Mouse (Mus musculus): ENCODE measurements around the gene Uxs1. TPM values are rescaled to one million over a fixed set of nuclear protein-coding genes. Genes with fewer than 3 reads are reported as not detected.

The Uxs1 gene
- polyA plus RNA-seq, 2 experiments, result 31.6 to 54.3 TPM

DNA sequence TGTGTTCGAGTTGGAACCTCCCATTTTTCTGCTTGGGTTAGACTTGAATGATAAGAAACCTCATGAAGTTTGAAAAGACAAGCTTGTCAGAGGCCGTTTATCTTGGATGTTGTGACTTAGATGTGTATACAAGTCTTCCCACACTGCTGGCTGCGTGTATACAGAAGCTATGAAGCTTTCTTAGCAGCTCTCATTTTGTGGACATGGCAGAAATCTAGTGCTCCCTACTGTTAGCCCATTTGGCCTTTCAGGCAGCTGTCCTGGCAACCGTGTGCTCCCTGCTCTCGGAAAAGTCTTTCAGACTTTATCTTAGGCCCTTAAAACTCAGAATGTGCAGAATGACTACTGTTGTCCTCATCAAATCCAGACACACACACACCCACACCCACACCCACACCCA is 31.4 kb upstream of the Uxs1 start:
- Histone ChIP-seq H3K9me3 (ENCODE audit: control insufficient read depth, low read length) (no peaks in the 10 kb centered on the region), H3K9ac (ENCODE audit: low read depth, low read length, severe bottlenecking) (no peak overlapping the region), H3K4me3 (replicated peaks; ENCODE audit: low read length) (no peak overlapping the region), H3K27ac (replicated peaks; ENCODE audit: low read depth, low read length) (no peak overlapping the region), H3K4me1 (ENCODE audit: control insufficient read depth, insufficient read depth, low read length) (no peaks in the 10 kb centered on the region), H3K36me3 (ENCODE audit: control insufficient read depth, insufficient read depth, low read length) (no peaks in the 10 kb centered on the region), H3K4me2 (replicated peaks; ENCODE audit: low read depth, low read length, severe bottlenecking) (no peak overlapping the region), H3K27me3 (ENCODE audit: control insufficient read depth, insufficient read depth, low read length) (no peaks in the 10 kb centered on the region)
- TF ChIP-seq POLR2A (IDR thresholded peaks at IDR 0.05; ENCODE audit: borderline replicate concordance, extremely low read depth, insufficient read depth, insufficient read length), result no peak
- no peak for ATAC-seq (ENCODE audit: low FRiP score, low read depth)
- 66% methylated on average over 5 of the region's 5 CpGs for WGBS
- no peak for DNase-seq (ENCODE audit: low spot score)

DNA sequence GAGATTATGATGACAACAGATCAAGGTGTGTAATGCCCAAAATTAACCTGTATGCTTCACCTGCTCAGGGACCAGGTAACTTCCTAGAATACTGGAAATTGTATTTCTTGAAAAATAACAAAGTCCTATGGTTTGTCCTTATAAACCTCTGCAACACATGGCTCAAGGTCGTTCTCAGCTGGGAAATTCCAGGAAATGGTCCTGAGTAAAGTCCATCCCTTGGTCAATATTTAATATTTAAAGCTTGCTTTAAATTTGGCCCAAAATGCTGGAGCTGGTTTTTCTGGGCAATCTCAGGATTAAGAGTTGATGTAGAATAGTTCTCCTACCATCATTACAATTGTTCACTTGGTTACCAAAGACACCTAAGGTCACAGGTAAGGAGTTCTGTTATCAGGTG is 30.1 kb upstream of the Uxs1 start:
- Histone ChIP-seq H3K4me1 (ENCODE audit: control insufficient read depth, insufficient read depth, low read length) (no peaks in the 10 kb centered on the region), H3K4me3 (replicated peaks; ENCODE audit: low read length) (no peak overlapping the region)

DNA sequence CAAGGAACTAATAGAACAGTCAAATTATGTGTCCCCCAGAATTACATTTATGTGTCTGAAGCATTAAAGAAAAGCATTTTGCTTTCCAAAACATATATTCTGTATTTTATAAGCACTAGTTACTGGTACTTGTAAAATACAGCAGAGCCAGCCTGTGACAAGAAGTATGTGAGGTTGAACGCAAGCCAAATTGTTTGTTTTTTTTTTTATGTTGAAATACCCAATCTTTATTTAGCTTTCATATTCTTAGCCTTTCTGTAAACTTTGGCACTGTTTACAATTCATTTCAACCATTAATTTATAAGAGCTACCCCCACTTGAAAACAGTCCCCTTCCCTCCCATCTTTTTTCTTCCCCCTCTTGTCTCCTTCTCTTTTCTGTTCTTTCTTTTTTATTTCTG is 28.0 kb upstream of the Uxs1 start:
- Histone ChIP-seq H3K27ac (replicated peaks; ENCODE audit: low read depth, low read length) (no peak overlapping the region), H3K36me3 (ENCODE audit: control insufficient read depth, insufficient read depth, low read length) (no peaks in the 10 kb centered on the region), H3K27me3 (ENCODE audit: control insufficient read depth, insufficient read depth, low read length) (no peaks in the 10 kb centered on the region), H3K9ac (ENCODE audit: low read depth, low read length, severe bottlenecking) (no peak overlapping the region), H3K4me2 (replicated peaks; ENCODE audit: low read depth, low read length, severe bottlenecking) (no peak overlapping the region), H3K4me3 (replicated peaks; ENCODE audit: low read length) (no peak overlapping the region), H3K4me1 (ENCODE audit: control insufficient read depth, insufficient read depth, low read length) (no peaks in the 10 kb centered on the region), H3K9me3 (ENCODE audit: control insufficient read depth, low read length) (no peaks in the 10 kb centered on the region)
- no peak for TF ChIP-seq POLR2A (IDR thresholded peaks at IDR 0.05; ENCODE audit: borderline replicate concordance, extremely low read depth, insufficient read depth, insufficient read length)
- ATAC-seq (ENCODE audit: low FRiP score, low read depth), result no peak
- WGBS, result 43% methylated on average over 1 of the region's 1 CpGs
- DNase-seq (ENCODE audit: low spot score), result no peak

More for the DNA sequence above, 30.1 kb upstream of the Uxs1 start:
- TF ChIP-seq POLR2A (IDR thresholded peaks at IDR 0.05; ENCODE audit: borderline replicate concordance, extremely low read depth, insufficient read depth, insufficient read length), result no peak
- H3K9ac ChIP-seq (ENCODE audit: low read depth, low read length, severe bottlenecking), result no peak overlapping the region
- H3K9me3 ChIP-seq (ENCODE audit: control insufficient read depth, low read length), result no peaks in the 10 kb centered on the region
- no peak overlapping the region for H3K27ac ChIP-seq (replicated peaks; ENCODE audit: low read depth, low read length)
- H3K36me3 ChIP-seq (ENCODE audit: control insufficient read depth, insufficient read depth, low read length), result no peaks in the 10 kb centered on the region
- DNase-seq (ENCODE audit: low spot score) (no peak), ATAC-seq (ENCODE audit: low FRiP score, low read depth) (no peak)
- H3K27me3 ChIP-seq (ENCODE audit: control insufficient read depth, insufficient read depth, low read length), result no peaks in the 10 kb centered on the region
- no peak overlapping the region for H3K4me2 ChIP-seq (replicated peaks; ENCODE audit: low read depth, low read length, severe bottlenecking)
- 61% methylated on average over 1 of the region's 1 CpGs for WGBS

DNA sequence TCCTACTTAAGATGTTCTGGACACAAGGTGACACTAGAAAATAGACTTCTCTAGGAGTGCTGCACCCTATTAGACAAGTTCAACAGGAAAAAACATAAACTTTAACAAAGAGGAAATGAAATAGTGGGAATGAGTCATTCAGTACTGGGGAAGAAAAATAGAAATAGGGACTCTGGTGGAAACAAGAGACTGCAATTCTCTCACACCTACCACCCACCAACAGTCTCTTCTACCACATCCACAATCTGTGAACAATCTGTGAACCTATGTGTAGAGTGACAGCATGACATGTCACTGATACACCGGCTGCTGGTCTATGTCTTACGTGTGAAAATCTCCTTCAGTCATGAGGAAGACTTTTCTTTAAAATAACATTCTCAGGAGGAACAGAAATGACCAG is 15.8 kb upstream of the Uxs1 start:
- no peak overlapping the region for H3K27ac ChIP-seq (replicated peaks; ENCODE audit: low read depth, low read length)
- no peaks in the 10 kb centered on the region for H3K9me3 ChIP-seq (ENCODE audit: control insufficient read depth, low read length)
- H3K9ac ChIP-seq (ENCODE audit: low read depth, low read length, severe bottlenecking), result no peak overlapping the region
- DNase-seq (ENCODE audit: low spot score) (no peak), ATAC-seq (ENCODE audit: low FRiP score, low read depth) (no peak)
- no peak overlapping the region for H3K4me3 ChIP-seq (replicated peaks; ENCODE audit: low read length)
- WGBS, result 89% methylated on average over 2 of the region's 2 CpGs
- no peaks in the 10 kb centered on the region for H3K36me3 ChIP-seq (ENCODE audit: control insufficient read depth, insufficient read depth, low read length)
- no peaks in the 10 kb centered on the region for H3K27me3 ChIP-seq (ENCODE audit: control insufficient read depth, insufficient read depth, low read length)
- no peak for TF ChIP-seq POLR2A (IDR thresholded peaks at IDR 0.05; ENCODE audit: borderline replicate concordance, extremely low read depth, insufficient read depth, insufficient read length)
- no peak overlapping the region for H3K4me2 ChIP-seq (replicated peaks; ENCODE audit: low read depth, low read length, severe bottlenecking)
- no peaks in the 10 kb centered on the region for H3K4me1 ChIP-seq (ENCODE audit: control insufficient read depth, insufficient read depth, low read length)

DNA sequence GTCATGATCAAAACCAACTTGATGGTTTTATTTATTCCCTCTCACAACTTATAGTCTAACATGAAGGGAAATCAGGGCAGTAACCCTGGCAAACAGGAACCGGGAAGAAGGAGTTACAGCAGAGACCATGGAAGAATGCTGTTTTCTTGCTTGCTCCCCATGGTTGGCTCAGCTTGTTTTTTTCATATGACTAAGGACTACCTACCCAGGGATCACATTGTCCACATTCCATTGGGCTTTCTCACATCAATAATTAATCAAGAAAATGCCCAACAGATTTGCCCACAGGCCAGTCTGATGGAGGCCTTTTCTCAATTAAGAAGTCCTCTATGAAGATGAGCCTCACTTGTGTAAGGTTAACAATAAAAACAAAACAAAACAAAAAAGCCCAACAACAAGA is 9.6 kb upstream of the Uxs1 start:
- Histone ChIP-seq H3K36me3 (ENCODE audit: control insufficient read depth, insufficient read depth, low read length) (no peaks in the 10 kb centered on the region), H3K4me2 (replicated peaks; ENCODE audit: low read depth, low read length, severe bottlenecking) (no peak overlapping the region), H3K27me3 (ENCODE audit: control insufficient read depth, insufficient read depth, low read length) (no peaks in the 10 kb centered on the region), H3K27ac (replicated peaks; ENCODE audit: low read depth, low read length) (no peak overlapping the region), H3K4me3 (replicated peaks; ENCODE audit: low read length) (no peak overlapping the region), H3K4me1 (ENCODE audit: control insufficient read depth, insufficient read depth, low read length) (no peaks in the 10 kb centered on the region), H3K9ac (ENCODE audit: low read depth, low read length, severe bottlenecking) (no peak overlapping the region), H3K9me3 (ENCODE audit: control insufficient read depth, low read length) (no peaks in the 10 kb centered on the region)
- ATAC-seq (ENCODE audit: low FRiP score, low read depth), result no peak
- no peak for DNase-seq (ENCODE audit: low spot score)
- 97% methylated on average over 1 of the region's 1 CpGs for WGBS
- TF ChIP-seq POLR2A (IDR thresholded peaks at IDR 0.05; ENCODE audit: borderline replicate concordance, extremely low read depth, insufficient read depth, insufficient read length), result no peak

DNA sequence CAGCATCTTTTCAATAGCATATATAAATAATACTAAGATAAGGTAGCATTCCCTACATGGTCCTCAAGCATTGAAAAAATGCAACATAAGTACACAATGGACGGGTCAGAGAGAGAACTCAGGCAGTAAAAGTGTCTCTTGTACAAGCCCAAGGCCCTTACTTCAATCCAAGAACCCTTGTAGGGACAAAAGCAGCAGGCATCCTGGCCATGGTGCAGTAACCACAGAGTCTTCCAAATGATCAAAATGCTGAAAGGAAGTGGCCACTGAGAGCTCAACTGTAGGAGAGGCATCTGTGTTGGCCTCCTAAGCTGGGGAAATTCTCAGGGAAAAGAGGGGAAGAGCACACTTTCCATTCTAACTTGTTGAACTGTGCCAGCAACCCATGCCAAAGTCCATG is 2.5 kb upstream of the Uxs1 start:
- H3K27ac ChIP-seq (replicated peaks; ENCODE audit: low read depth, low read length), result no peak overlapping the region
- H3K4me3 ChIP-seq (replicated peaks; ENCODE audit: low read length), result no peak overlapping the region
- TF ChIP-seq POLR2A (IDR thresholded peaks at IDR 0.05; ENCODE audit: borderline replicate concordance, extremely low read depth, insufficient read depth, insufficient read length), result no peak
- H3K27me3 ChIP-seq (ENCODE audit: control insufficient read depth, insufficient read depth, low read length), result no peaks in the 10 kb centered on the region
- no peaks in the 10 kb centered on the region for H3K36me3 ChIP-seq (ENCODE audit: control insufficient read depth, insufficient read depth, low read length)
- no peak overlapping the region for H3K9ac ChIP-seq (ENCODE audit: low read depth, low read length, severe bottlenecking)
- ATAC-seq (ENCODE audit: low FRiP score, low read depth) (no peak), DNase-seq (ENCODE audit: low spot score) (no peak)
- peaks cover 14% of the 10 kb centered on the region for H3K4me1 ChIP-seq (ENCODE audit: control insufficient read depth, insufficient read depth, low read length)
- no peaks in the 10 kb centered on the region for H3K9me3 ChIP-seq (ENCODE audit: control insufficient read depth, low read length)
- no peak overlapping the region for H3K4me2 ChIP-seq (replicated peaks; ENCODE audit: low read depth, low read length, severe bottlenecking)
- 43% methylated on average over 1 of the region's 1 CpGs for WGBS
